Mouse (Mus musculus) lung, embryonic 14.5 days (tissue): ENCODE data around the gene Nr2c2ap. TPM values are rescaled to one million over a fixed set of nuclear protein-coding genes. Genes with fewer than 3 reads are reported as not detected.
A peak's percentile ranks its signal among the peaks of the same experiment; 100 is the strongest.

Experiments used
- ATAC-seq: fragments of 200-750 bp; cut with Nextera tagmentation; 2 replicates; pipeline ENCODE4 v1.8.0; 2017; ENCODE audit warnings: mild to moderate bottlenecking, moderate TSS enrichment, moderate library complexity; ENCODE audit not compliant: insufficient read depth
- DNase-seq: peaks from one replicate; pipeline ENCODE4 v3.0.0-alpha.2; 2015
- H3K27ac ChIP-seq: fragments of 300-500 bp; sonication (generic); 2 replicates; pipeline ENCODE4 v1.5.1; 2014; ENCODE audit warnings: low read depth, mild to moderate bottlenecking, moderate library complexity
- H3K27me3 ChIP-seq: fragments of 300-500 bp; sonication (generic); 2 replicates; pipeline ENCODE4 v1.6.1; 2014; ENCODE audit warnings: low read length, control low read depth; ENCODE audit not compliant: insufficient read depth
- H3K36me3 ChIP-seq: fragments of 300-500 bp; sonication (generic); 2 replicates; pipeline ENCODE4 v1.6.1; 2014; ENCODE audit warnings: control low read depth; ENCODE audit not compliant: insufficient read depth
- H3K4me1 ChIP-seq: fragments of 300-500 bp; sonication (generic); 2 replicates; pipeline ENCODE4 v1.6.1; 2014; ENCODE audit warnings: antibody characterized with exemption, control low read depth; ENCODE audit not compliant: insufficient read depth
- H3K4me2 ChIP-seq: fragments of 300-500 bp; sonication (generic); 2 replicates; pipeline ENCODE4 v1.6.1; 2014; ENCODE audit warnings: mild to moderate bottlenecking
- H3K4me3 ChIP-seq: fragments of 300-500 bp; sonication (generic); 2 replicates; pipeline ENCODE4 v1.5.1; 2014; ENCODE audit warnings: low read depth, low read length
- H3K9ac ChIP-seq: fragments of 300-500 bp; sonication (generic); 2 replicates; pipeline ENCODE4 v1.6.1; 2014
- H3K9me3 ChIP-seq: fragments of 300-500 bp; sonication (generic); 2 replicates; pipeline ENCODE4 v1.6.1; 2016; ENCODE audit warnings: low read depth, low read length, control low read depth
- CTCF ChIP-seq: IDR thresholded peaks from 2 replicates; pipeline ENCODE4 v1.5.1; 2016; ENCODE audit warnings: antibody characterized with exemption, low read depth
- WGBS: fragments of 180-500 bp; shearing (Covaris S2); extraction: QIAGEN DNeasy Blood & Tissue Kit; methylation state at CpG from one replicate; pipeline ENCODE4 v1.1.7; 2014; 5-methylcytosine and 5-hydroxymethylcytosine counted together
- polyA plus RNA-seq: library from polyadenylated mRNA; unstranded; fragments of >200 nt; fragmentation: Nextera tagmentation; extraction: Ambion mirVana; gene quantifications from 2 replicates; pipeline ENCODE4 v1.2.1, GENCODE M21; 2014

Gene Nr2c2ap
- polyA plus RNA-seq = 23.1 and 25.2 TPM in 2 replicates

DNA sequence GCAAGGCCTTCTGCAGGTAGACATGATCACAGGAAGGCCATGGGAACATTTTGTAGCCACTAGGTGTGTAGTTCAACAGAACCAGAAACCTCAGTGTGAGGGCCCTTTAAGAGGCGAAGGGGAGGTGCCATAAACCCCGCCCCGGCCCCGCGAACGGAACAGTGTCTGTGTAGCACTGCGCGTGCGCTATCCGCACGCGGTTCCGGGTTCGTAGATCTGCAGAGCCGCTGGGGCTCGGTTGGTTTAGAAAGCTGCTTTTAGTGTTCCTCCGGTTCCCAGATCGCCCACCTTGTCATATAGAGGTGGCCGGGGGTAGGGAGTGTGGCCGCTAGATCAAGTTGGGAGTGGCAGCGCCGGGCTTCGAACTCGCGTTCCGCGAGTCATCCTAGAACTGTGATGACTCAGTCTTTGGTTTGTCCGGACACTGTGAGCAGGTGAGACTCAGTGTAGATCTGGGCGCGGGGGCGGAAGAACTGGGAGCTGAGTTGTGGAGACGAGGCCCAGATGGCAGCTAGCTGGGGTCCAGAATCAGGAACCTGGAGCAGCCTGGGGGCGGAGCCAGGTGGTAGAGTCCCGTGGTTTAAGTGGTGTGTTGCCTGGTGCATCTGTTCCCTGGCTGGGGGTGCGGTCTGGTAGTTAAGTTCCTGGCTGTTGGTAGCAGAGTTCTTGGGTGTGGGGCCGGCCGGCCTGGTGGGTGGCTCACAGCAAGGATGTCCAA lies at the start of gene Nr2c2ap:
Nr2c2ap (plus strand) TSS at position 168 of the 718 bp plus-strand sequence.
- DNase-seq (peak; percentile 92), ATAC-seq (peak; percentile 90)
- 2% methylated on average over 37 of the region's 37 CpGs for WGBS
- no peak for TF ChIP-seq CTCF
- no peaks in the 10 kb centered on the region for H3K9me3 ChIP-seq
- H3K36me3 ChIP-seq = peaks cover 40% of the 10 kb centered on the region
- H3K4me2 ChIP-seq = peak within 1 kb of the TSS; percentile 87
- H3K27ac ChIP-seq = peak within 1 kb of the TSS; percentile 12; the same call in 1 of the 2 replicates
- peak within 1 kb of the TSS; percentile 80 for H3K4me3 ChIP-seq
- 0 out of 2 replicates have a peak, but pooled peaks cover 4% of the 10 kb centered on the region for H3K4me1 ChIP-seq
- no peaks in the 10 kb centered on the region for H3K27me3 ChIP-seq
- H3K9ac ChIP-seq = peak within 1 kb of the TSS; percentile 78

- no peaks in the 10 kb centered on the region for H3K36me3 ChIP-seq
- ATAC-seq = no peak
Measured at GRCm38 (mm10) chr8:70081976-70082375, 49.2 kb upstream of the Nr2c2ap start.

DNA sequence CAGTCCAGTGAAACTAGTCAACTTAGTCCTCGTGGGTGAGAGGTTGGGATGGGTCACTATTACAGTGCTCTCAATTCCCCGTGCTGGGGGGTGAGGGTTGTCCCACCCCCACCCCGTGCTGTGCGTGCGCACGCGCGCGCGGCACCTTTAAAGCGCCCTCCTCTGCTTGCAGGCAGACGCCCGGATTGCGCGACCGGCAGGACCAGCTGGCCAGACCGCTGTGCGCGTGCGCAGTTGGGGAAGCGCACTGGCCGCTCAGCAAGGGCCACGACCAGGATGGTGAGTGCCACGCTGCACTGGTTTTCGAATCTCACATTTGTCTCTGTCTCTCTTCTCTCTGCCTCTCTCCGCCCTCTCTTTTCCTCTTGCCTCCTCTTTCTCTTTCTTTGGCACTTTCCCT lies 47.8 kb upstream of the Nr2c2ap start, which contains the start of gene Hapln4:
Hapln4 (plus strand) TSS at position 173 of the 400 bp plus-strand sequence.
- no peak for TF ChIP-seq CTCF
- no peaks in the 10 kb centered on the region for H3K36me3 ChIP-seq
- H3K27me3 ChIP-seq = peaks cover 66% of the 10 kb centered on the region
- H3K27ac ChIP-seq = no peak within 1 kb of the TSS
- H3K4me1 ChIP-seq = no peaks in the 10 kb centered on the region
- no peak within 1 kb of the TSS for H3K9ac ChIP-seq
- ATAC-seq = no peak
- peak within 1 kb of the TSS; percentile 57 for H3K4me2 ChIP-seq
- WGBS = under 1% methylated on average over 26 of the region's 26 CpGs
- H3K9me3 ChIP-seq = no peaks in the 10 kb centered on the region
- peak within 1 kb of the TSS; percentile 30 for H3K4me3 ChIP-seq
- peak; percentile 65 for DNase-seq

More at GRCm38 (mm10) chr8:70081976-70082375, 49.2 kb upstream of the Nr2c2ap start:
- Histone ChIP-seq H3K4me2 (no peak overlapping the region), H3K9me3 (no peaks in the 10 kb centered on the region), H3K27ac (no peak overlapping the region), H3K9ac (no peak overlapping the region), H3K4me3 (no peak overlapping the region), H3K4me1 (no peaks in the 10 kb centered on the region), H3K27me3 (peaks cover 53% of the 10 kb centered on the region)
- no peak for TF ChIP-seq CTCF
- 89% methylated on average over 2 of the region's 2 CpGs for WGBS
- no peak for DNase-seq

GRCm38 (mm10) chr8:70084191-70085065 lies 46.7 kb upstream of the Nr2c2ap start:
- Histone ChIP-seq H3K27ac (no peak overlapping the region), H3K9ac (no peak overlapping the region), H3K4me1 (no peaks in the 10 kb centered on the region), H3K4me3 (peak overlapping the region; percentile 30), H3K4me2 (peak overlapping the region; percentile 57), H3K36me3 (no peaks in the 10 kb centered on the region), H3K9me3 (no peaks in the 10 kb centered on the region), H3K27me3 (peaks cover 78% of the 10 kb centered on the region)
- ATAC-seq (no peak), DNase-seq (peak; percentile 9)
- TF ChIP-seq CTCF = peak; percentile 14; the same call in 1 of the 2 replicates
- WGBS = 2% methylated on average over 71 of the region's 71 CpGs

DNA sequence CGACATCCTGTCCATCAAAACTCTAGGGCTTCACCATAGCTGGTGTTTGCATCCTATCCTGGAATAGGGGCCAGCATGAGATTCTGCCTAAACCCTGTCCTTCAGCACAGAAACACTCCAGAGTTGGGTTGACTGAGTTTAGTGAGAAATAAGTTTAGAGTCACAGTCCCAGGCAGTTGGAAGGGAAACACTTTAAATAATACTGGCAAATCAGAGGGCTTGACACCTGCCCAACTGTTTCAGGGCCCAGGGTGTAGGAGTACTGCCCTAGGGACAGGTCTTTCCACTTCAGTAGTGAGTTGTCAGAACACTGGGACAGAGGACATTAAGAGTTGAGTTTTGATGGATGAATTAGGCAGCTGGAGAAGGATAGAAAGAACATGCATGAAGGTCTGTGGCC lies 45.0 kb upstream of the Nr2c2ap start:
- 39% methylated on average over 1 of the region's 1 CpGs for WGBS
- ATAC-seq = no peak
- H3K27me3 ChIP-seq = peaks cover 93% of the 10 kb centered on the region
- no peak overlapping the region for H3K9ac ChIP-seq
- no peak for DNase-seq
- no peak overlapping the region for H3K4me2 ChIP-seq
- H3K4me1 ChIP-seq = no peaks in the 10 kb centered on the region
- no peaks in the 10 kb centered on the region for H3K9me3 ChIP-seq
- TF ChIP-seq CTCF = no peak
- H3K36me3 ChIP-seq = no peaks in the 10 kb centered on the region
- no peak overlapping the region for H3K27ac ChIP-seq
- no peak overlapping the region for H3K4me3 ChIP-seq

- H3K4me2 ChIP-seq = no peak overlapping the region
- peaks cover 90% of the 10 kb centered on the region for H3K27me3 ChIP-seq
- no peak overlapping the region for H3K4me3 ChIP-seq
- H3K4me1 ChIP-seq = no peaks in the 10 kb centered on the region
- no peak for TF ChIP-seq CTCF
- WGBS = 3% methylated on average over 7 of the region's 7 CpGs
- H3K36me3 ChIP-seq = no peaks in the 10 kb centered on the region
- H3K27ac ChIP-seq = no peak overlapping the region
- no peak for ATAC-seq
- H3K9me3 ChIP-seq = no peaks in the 10 kb centered on the region
- no peak overlapping the region for H3K9ac ChIP-seq
- no peak for DNase-seq
Measured at GRCm38 (mm10) chr8:70087237-70087636, 43.9 kb upstream of the Nr2c2ap start.
